Mouse (Mus musculus) heart, postnatal 36 days (tissue): Measurements from ENCODE around the gene Etv6. TPM values are rescaled to one million over a fixed set of nuclear protein-coding genes. Genes with fewer than 3 reads are reported as not detected.

Experiments used
- DNase-seq, 2 experiments: peaks; one replicate each; pipeline ENCODE4 v3.0.0; 2021 to 2022
- intact Hi-C: fragments of 180-260 bp; cut with DNase I; formaldehyde crosslinking; loops from one replicate; pipeline ENCODE4 v1.15.1; 2025
- total RNA-seq, 2 experiments: library from RNA; stranded (reverse); gene quantifications; 2 replicates each; pipeline ENCODE4 v1.2.3; 2021

The Etv6 gene
- total RNA-seq, 2 experiments from 2014 or later, result 11.5 to 15.0 TPM

DNA sequence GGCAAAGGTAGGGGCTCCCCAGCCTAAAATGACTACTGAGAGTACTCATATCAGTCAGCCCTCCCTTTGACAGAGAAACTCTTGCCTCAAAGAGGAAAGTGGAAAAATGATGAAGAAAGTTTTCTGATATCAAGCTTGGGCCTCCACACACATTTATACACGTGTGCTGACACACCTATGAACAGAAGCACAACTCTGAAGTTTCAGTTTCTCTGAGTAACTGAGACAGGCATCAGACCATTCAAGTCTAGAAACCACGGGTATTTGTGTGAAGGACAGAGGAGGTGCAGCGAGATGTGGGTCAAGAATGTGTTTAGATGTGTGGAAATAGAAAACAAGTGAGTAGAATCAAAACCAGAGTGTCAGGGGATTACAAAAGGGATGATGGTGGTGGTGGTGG lies 246.6 kb downstream of the Etv6 start:
- no peak for DNase-seq
- intact Hi-C loops, result no loop called here

DNA sequence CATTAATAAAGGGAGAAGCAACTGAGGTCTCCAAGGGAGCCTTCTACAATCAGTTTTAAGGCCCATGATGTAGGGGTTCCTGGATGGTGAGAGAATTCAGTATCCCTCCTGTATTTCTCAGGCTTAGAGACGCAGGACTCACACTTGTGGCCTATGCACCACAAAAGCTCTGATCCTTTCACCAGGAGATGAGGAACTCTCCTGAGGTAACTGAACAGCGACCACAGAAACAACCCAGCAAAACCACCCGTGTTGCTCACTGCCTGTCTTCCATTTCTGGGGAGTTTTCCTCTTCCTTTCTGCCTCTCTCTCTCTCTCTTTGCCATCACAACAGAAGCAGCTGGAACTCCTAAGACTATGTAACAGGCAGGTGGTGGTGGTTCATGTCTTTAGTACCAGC lies 256.3 kb downstream of the Etv6 start:
- intact Hi-C loops, result no loop called here
- DNase-seq, result no peak

DNA sequence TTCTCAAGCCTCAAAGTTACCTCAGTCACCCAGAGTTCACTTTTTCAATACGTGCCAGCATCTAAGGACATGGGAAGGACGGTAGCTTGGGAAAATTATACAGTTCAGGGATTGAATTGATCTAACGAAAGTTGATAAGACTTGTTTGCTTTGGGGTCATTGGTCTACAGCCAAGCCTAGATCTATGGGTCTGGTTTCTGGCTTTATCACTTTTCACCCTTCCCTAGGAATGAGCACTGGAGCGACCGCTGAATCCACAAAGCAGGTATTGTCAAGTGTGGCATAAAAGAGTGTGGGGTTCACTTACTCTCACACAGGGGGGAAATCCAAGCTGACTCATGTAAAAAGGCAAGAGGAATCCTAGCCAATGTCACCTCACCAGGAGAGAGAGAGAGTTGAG lies 256.9 kb downstream of the Etv6 start:
- intact Hi-C loops, result no loop called here

DNA sequence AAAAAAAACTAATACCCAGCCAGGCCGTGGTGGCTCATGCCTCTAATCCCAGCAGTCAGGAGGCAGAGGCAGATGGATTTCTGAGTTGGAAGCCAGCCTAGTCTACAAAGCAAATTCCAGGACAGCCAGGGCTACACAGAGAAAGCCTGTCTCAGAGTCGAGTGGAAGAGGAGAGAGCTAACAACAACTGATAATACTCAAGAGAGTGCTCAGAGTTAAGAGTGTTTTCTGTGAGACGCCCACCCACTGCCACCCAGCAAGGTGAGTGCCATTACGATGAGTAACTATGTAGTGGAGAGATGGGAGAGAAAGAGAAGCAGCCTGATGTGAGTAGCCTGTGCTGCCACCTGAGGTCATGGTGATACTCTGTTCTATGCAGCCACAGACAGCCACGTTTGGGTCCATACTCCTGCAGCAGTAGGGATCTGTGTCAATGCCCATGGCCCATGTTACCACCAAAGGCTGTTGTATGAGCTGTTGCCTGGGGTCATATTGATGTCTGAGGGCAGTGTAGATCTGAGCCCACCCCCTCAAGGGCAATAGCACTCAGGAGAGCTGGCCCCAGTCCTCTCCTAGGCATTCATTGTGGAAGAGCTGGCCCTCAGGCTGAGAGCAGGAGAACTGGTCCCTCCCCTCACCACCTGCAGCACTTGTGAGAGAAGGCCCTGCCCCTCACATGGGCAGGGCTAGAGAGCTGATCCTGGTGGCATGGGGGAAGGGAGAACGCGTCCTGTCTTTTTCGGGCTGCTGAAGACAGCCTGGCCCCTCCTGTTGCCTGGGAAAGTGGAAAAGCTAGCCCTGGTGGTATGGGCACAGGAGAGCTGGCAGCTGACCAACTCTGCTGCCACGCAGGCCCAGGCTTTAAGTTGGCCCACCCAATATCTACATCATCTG lies 258.4 kb downstream of the Etv6 start:
- intact Hi-C loops, result no loop called here

More for the DNA sequence above, 256.9 kb downstream of the Etv6 start:
- no peak for DNase-seq

DNA sequence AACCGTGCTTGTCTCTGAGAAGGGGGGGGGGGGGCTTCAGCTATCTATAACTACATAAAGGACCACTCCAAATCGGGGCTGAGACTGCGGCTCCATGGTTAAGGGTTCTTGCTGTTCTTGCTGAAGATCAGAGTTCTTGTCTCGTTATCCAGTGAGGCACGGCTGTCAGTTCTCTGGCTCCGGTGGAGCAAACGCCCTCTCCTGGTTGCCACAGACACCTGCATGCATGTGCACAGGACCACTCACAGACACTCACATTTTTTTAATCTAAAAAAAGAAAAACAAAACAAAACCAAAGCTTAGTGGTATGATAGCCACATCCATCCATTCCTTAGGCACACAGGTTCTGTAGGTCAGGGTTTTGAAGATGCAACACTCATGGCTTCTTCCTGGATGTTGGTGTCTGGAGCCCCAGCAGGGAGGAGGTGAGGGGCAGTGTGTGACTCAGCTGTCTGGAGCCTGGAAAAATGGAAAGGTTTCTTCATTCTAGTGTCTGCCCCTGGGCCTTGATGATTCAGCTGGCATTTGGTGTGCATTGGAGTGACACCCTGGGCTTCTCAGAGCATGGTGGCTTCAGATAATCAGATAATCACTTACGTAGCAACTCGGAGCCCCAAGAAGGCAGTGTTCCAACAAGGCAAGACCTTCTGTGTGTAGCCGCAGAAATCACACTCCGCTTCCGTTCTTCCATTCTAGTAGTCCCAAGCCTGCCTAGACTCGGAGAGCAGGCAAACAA lies 262.6 kb downstream of the Etv6 start:
- no peak for DNase-seq

More for the DNA sequence above, 258.4 kb downstream of the Etv6 start:
- no peak for DNase-seq

DNA sequence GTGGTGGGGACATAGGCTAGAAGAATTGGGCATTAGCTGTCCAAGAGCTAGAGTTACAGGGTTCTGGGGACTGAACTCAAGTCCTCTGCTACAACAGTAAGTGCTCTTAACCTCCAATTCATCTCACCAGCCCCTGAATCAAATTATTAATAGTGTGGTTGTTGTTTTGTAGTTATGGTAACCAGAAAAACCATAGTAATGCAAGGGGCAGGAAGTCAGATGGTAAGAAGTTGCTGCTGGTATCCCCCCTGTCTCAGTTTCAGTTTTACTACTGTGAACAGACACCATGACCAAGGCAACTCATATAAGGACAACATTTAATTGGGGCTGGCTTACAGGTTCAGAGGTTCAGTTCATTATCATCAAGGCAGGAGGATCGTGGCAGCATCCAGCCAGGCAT lies 266.5 kb downstream of the Etv6 start:
- intact Hi-C loops, result no loop called here
- DNase-seq, result no peak

More for the DNA sequence above, 262.6 kb downstream of the Etv6 start:
- intact Hi-C loops, result no loop called here

DNA sequence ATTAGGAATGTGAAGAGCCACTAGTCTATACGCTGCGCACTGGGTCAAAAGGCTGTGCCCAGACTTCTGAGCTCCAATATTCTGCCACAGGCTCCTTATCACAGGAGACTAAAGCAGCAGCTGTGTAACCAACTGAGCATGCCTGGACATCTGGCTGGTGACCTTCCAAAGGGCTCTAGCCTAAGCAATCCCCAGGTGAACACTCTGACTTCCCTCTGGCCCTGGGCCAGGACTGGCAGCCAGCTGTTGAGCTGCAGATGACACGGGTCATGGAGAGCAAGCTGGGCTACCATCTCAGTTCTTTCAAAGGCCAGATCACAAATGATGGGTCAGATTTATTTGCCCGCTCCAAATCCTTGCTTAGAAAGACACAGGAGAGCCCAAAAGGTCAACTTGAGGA lies 275.8 kb downstream of the Etv6 start:
- intact Hi-C loops, result no loop called here
- DNase-seq, result no peak

DNA sequence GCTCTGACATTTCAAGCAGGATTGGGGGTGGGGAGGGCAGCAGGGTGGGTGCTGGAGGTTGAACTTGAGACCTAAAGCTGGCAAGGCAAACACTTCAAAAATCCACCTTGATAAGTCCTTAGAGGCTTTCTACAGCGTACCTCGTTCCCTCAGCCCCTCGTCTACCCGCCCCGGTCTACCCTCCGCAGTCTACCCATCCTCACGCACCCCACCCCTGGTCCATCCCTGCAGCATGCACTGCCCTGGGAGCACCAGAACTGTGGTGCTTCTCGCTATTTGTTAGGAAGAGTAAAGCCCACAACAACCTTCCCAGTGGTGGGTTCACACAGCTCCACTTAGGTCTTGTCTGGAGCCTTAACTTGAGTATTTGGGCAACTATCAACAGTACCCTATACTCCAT lies 277.1 kb downstream of the Etv6 start:
- DNase-seq, result no peak
- intact Hi-C loops, result no loop called here

DNA sequence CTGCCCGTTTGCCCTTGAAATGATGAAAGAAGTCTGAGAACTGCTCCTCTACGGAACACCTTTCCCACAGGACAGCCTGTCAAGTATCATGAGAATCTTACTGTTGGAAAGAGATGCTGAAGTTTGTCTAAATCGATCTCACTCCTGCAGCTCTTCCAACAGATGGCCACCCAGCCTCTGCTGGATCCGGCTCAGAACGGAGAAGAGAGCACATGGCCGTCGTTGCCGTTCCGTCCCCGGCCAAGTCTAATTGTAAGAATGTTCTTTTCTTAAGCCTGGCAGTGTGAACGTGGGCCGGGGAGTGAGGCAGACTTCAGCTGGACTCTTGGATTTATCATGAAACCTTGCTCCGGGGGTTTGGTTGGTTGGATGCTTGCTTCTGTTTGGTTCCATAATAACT lies 281.9 kb downstream of the Etv6 start:
- DNase-seq, result no peak
- intact Hi-C loops, result no loop called here

Other genes with a start within 250 kb of the Etv6 start
- not detected for gene Kap, start 181.9 kb upstream of the Etv6 start, total RNA-seq